ENCODE assay signal across 8 mouse cellular contexts in genomic region chr19:30029894-30030635, GRCm38 (mm10). TPM values are rescaled to one million over a fixed set of nuclear protein-coding genes. Genes with fewer than 3 reads are reported as not detected.
DNase-seq lines count a peak whose midpoint lies in the region; ATAC-seq and TF ChIP-seq lines count a peak whose summit lies in the region.

Gene Uhrf2 (plus strand): TSS chr19:30030513.

- H3K4me1 ChIP-seq in hindbrain, embryonic 10.5 days (replicated peaks) = peaks cover 50% of the 10 kb centered on the region
- H3K4me1 ChIP-seq in lung, postnatal 0 days (ENCODE audit: insufficient read depth, low read depth, low read length) = peaks cover 13% of the 10 kb centered on the region; the same call in 1 of the 2 replicates

- TF ChIP-seq EP300 in lung, postnatal 0 days (IDR thresholded peaks at IDR 0.05) = peak; percentile 88

- peak within 1 kb of the TSS; percentile 100 for H3K4me3 ChIP-seq in hindbrain, embryonic 10.5 days
- H3K4me3 ChIP-seq in lung, postnatal 0 days (ENCODE audit: low read depth, low read length) = peak within 1 kb of the TSS; percentile 96

- no peaks in the 10 kb centered on the region for H3K9me3 ChIP-seq in hindbrain, embryonic 10.5 days
- no peaks in the 10 kb centered on the region for H3K9me3 ChIP-seq in lung, postnatal 0 days (ENCODE audit: low read length)

- no peaks in the 10 kb centered on the region for H3K27me3 ChIP-seq in hindbrain, embryonic 10.5 days (ENCODE audit: insufficient read depth, poor library complexity, severe bottlenecking)
- H3K27me3 ChIP-seq in lung, postnatal 0 days (replicated peaks; ENCODE audit: insufficient read depth, low read length) = no peaks in the 10 kb centered on the region

- TF ChIP-seq CTCF in lung, postnatal 0 days (IDR thresholded peaks at IDR 0.05) = no peak

- H3K9ac ChIP-seq in lung, postnatal 0 days (replicated peaks; ENCODE audit: low read depth) = peak within 1 kb of the TSS; percentile 98

- peak; percentile 92 for DNase-seq in MN1 (ENCODE audit: low spot score)
- DNase-seq in cerebellum, adult 9-10 months = peak; percentile 95
- DNase-seq in hindbrain, embryonic 10.5 days (ENCODE audit: low spot score) = peak; percentile 97
- DNase-seq in layer of hippocampus, adult 9-11 months = peak; percentile 95
- DNase-seq in lung, postnatal 0 days (ENCODE audit: low spot score) = peak; percentile 98
- DNase-seq in ovary, postnatal 14 days (ENCODE audit: low spot score) = peak; percentile 93
- peak; percentile 98 for DNase-seq in thymus, postnatal 14 days

- peak; percentile 96 for ATAC-seq in frontal cortex, adult (ENCODE audit: low TSS enrichment)
- peak; percentile 98 for ATAC-seq in lung, postnatal 0 days

- 0 out of 2 replicates have a peak, but pooled peaks cover 6% of the 10 kb centered on the region for H3K36me3 ChIP-seq in hindbrain, embryonic 10.5 days
- H3K36me3 ChIP-seq in lung, postnatal 0 days (ENCODE audit: insufficient read depth, low read length) = no peaks in the 10 kb centered on the region

- under 1% methylated on average over 74 of the region's 74 CpGs for WGBS in hindbrain, embryonic 10.5 days
- 5% methylated on average over 68 of the region's 74 CpGs for WGBS in lung, postnatal 0 days

- H3K27ac ChIP-seq in hindbrain, embryonic 10.5 days = peak within 1 kb of the TSS; percentile 100
- peak within 1 kb of the TSS; percentile 93 for H3K27ac ChIP-seq in lung, postnatal 0 days (ENCODE audit: low read length)

- peak within 1 kb of the TSS; percentile 78 for H3K4me2 ChIP-seq in lung, postnatal 0 days (replicated peaks; ENCODE audit: low read depth, low read length)

RNA-seq across cellular contexts. Expression of gene Uhrf2, which starts in this region (rescaled TPM):
- polyA plus RNA-seq in hindbrain, embryonic 10.5 days (2016; fragmentation: Nextera tagmentation; extraction: Ambion mirVana) = 66.8 and 83.7 TPM in 2 replicates
- polyA plus RNA-seq in lung, postnatal 0 days (2015; fragmentation: Nextera tagmentation; extraction: Ambion mirVana) = 28.0 and 36.7 TPM in 2 replicates

Comparison
In these comparisons a context has a peak if more than half of its experiments do, and no peak if none do; other contexts are left out.
1. Peak in every context shown above with its lines: DNase-seq, ATAC-seq, H3K4me3 ChIP-seq and H3K27ac ChIP-seq.